Mouse (Mus musculus) spleen, adult 2 months (tissue): ENCODE measurements around the gene Arl11. TPM values are rescaled to one million over a fixed set of nuclear protein-coding genes. Genes with fewer than 3 reads are reported as not detected.
A peak's percentile ranks its signal among the peaks of the same experiment; 100 is the strongest.

Experiments
- DNase-seq, 2 experiments: peaks; one replicate each; pipeline versions ENCODE4 v3.0.0 to v3.0.0-alpha.2; 2012 to 2021; ENCODE audit warnings: low spot score in 2 of 2, low read depth in 1 of 2
- H3K27ac ChIP-seq: fragments of 200-500 bp; 2 replicates; pipeline ENCODE4 v1.5.1; 2012; ENCODE audit warnings: low read length, inconsistent platforms; ENCODE audit not compliant: insufficient read depth
- H3K27me3 ChIP-seq: fragments of 200-500 bp; 2 replicates; pipeline ENCODE4 v1.6.1; 2012; ENCODE audit warnings: mild to moderate bottlenecking, moderate library complexity, low read length, inconsistent platforms; ENCODE audit not compliant: control insufficient read depth, insufficient read depth
- H3K36me3 ChIP-seq: fragments of 200-500 bp; 2 replicates; pipeline ENCODE4 v1.6.1; 2012; ENCODE audit warnings: mild to moderate bottlenecking, low read length, inconsistent platforms; ENCODE audit not compliant: control insufficient read depth, insufficient read depth
- H3K4me1 ChIP-seq: fragments of 200-500 bp; 2 replicates; pipeline ENCODE4 v1.6.1; 2011; ENCODE audit warnings: inconsistent platforms; ENCODE audit not compliant: control insufficient read depth, insufficient read depth, insufficient read length
- H3K4me3 ChIP-seq: fragments of 200-500 bp; 2 replicates; pipeline ENCODE4 v1.5.1; 2011; ENCODE audit warnings: mild to moderate bottlenecking, inconsistent platforms; ENCODE audit not compliant: insufficient read depth, insufficient read length; ENCODE audit errors: extremely low read depth
- CTCF ChIP-seq: fragments of 200-500 bp; IDR thresholded peaks from 2 replicates; pipeline ENCODE4 v1.5.1; 2011; ENCODE audit warnings: mild to moderate bottlenecking, inconsistent platforms; ENCODE audit not compliant: insufficient read depth, insufficient read length, insufficient replicate concordance; ENCODE audit errors: extremely low read depth
- POLR2A ChIP-seq: fragments of 200-500 bp; IDR thresholded peaks from 2 replicates; pipeline ENCODE4 v1.6.1; 2011; ENCODE audit warnings: low read depth, low read length, inconsistent platforms
- WGBS: fragments of 180-500 bp; shearing (Covaris S2); methylation state at CpG from one replicate; pipeline ENCODE4 v1.1.7; 2018; 5-methylcytosine and 5-hydroxymethylcytosine counted together
- polyA plus RNA-seq: library from polyadenylated mRNA; depleted of rRNA; stranded (reverse); fragments of >200 nt; gene quantifications from 2 replicates; pipeline ENCODE4 v1.2.3, GENCODE M21; 2012; rRNA removed

The Arl11 gene
- polyA plus RNA-seq, 1 experiment = 3.8 TPM

GRCm38 (mm10) chr14:61349876-61350275 lies 40.3 kb downstream of the Arl11 start:
- H3K4me1 ChIP-seq = no peaks in the 10 kb centered on the region
- H3K36me3 ChIP-seq = no peaks in the 10 kb centered on the region
- TF ChIP-seq POLR2A (no peak), CTCF (no peak)
- no peaks in the 10 kb centered on the region for H3K27me3 ChIP-seq
- H3K27ac ChIP-seq = no peak overlapping the region
- 87% methylated on average over 4 of the region's 4 CpGs for WGBS
- no peak for DNase-seq
- no peak overlapping the region for H3K4me3 ChIP-seq

- Histone ChIP-seq H3K4me3 (no peak overlapping the region), H3K27ac (no peak overlapping the region), H3K36me3 (no peaks in the 10 kb centered on the region), H3K4me1 (no peaks in the 10 kb centered on the region), H3K27me3 (no peaks in the 10 kb centered on the region)
- no peak for TF ChIP-seq POLR2A
- TF ChIP-seq CTCF = no peak
- 88% methylated on average over 6 of the region's 6 CpGs for WGBS
- DNase-seq = no peak
Observed at GRCm38 (mm10) chr14:61350808-61351207, 41.3 kb downstream of the Arl11 start.

GRCm38 (mm10) chr14:61354251-61355235 lies 45.0 kb downstream of the Arl11 start:
- H3K27me3 ChIP-seq = no peaks in the 10 kb centered on the region
- no peaks in the 10 kb centered on the region for H3K36me3 ChIP-seq
- H3K4me1 ChIP-seq = no peaks in the 10 kb centered on the region
- no peak overlapping the region for H3K27ac ChIP-seq
- no peak for DNase-seq
- WGBS = 77% methylated on average over 10 of the region's 10 CpGs
- no peak for TF ChIP-seq POLR2A
- no peak for TF ChIP-seq CTCF
- no peak overlapping the region for H3K4me3 ChIP-seq

- peak; percentile 71 to 88 for DNase-seq
- no peaks in the 10 kb centered on the region for H3K27me3 ChIP-seq
- TF ChIP-seq CTCF = no peak
- TF ChIP-seq POLR2A = peak; percentile 41
- H3K36me3 ChIP-seq = peaks cover 2% of the 10 kb centered on the region; the same call in 1 of the 2 replicates
- H3K27ac ChIP-seq = peak within 1 kb of the TSS; percentile 72
- peaks cover 3% of the 10 kb centered on the region; the same call in 1 of the 2 replicates for H3K4me1 ChIP-seq
- WGBS = 2% methylated on average over 40 of the region's 40 CpGs
- H3K4me3 ChIP-seq = peak within 1 kb of the TSS; percentile 72
Observed at GRCm38 (mm10) chr14:61360131-61360980, 50.8 kb downstream of the Arl11 start, which contains the start of gene Ebpl. Gene Ebpl (minus strand): TSS chr14:61360439.

- Histone ChIP-seq H3K27me3 (no peaks in the 10 kb centered on the region), H3K27ac (no peak overlapping the region), H3K4me1 (peaks cover 3% of the 10 kb centered on the region; the same call in 1 of the 2 replicates), H3K36me3 (peaks cover 2% of the 10 kb centered on the region; the same call in 1 of the 2 replicates), H3K4me3 (no peak overlapping the region)
- WGBS = 74% methylated on average over 3 of the region's 3 CpGs
- no peak for DNase-seq
- TF ChIP-seq CTCF (no peak), POLR2A (no peak)
Observed at GRCm38 (mm10) chr14:61360981-61361511, 51.5 kb downstream of the Arl11 start.

Other genes starting within 250 kb of the Arl11 start
- gene Sacs, start 171.3 kb upstream of the Arl11 start, polyA plus RNA-seq = 0.88 and 1.2 TPM in 2 replicates
- 0.16 and 0.31 TPM in 2 replicates for gene Sgcg, start 51.3 kb upstream of the Arl11 start, polyA plus RNA-seq
- 0.83 and 1.1 TPM in 2 replicates for gene Ebpl, start 50.7 kb downstream of the Arl11 start, polyA plus RNA-seq
- 3.1 and 3.8 TPM in 2 replicates for gene Kpna3, start 130.1 kb downstream of the Arl11 start, polyA plus RNA-seq
- 3.2 and 3.9 TPM in 2 replicates for gene Spryd7, start 247.1 kb downstream of the Arl11 start, polyA plus RNA-seq